In genomic region chrX:144652196-144652595, GRCm38 (mm10) we compare ENCODE assay signal across 28 mouse cellular contexts. TPM values are rescaled to one million over a fixed set of nuclear protein-coding genes. Genes with fewer than 3 reads are reported as not detected.
"Had no signal": no experiment of that assay in that cellular context is flagged by ENCODE, and none has a peak within 500 bp of the region (broad histone marks: within the 10 kb centered on the region; RNA-seq: fewer than 3 reads in every experiment).

No protein-coding gene starts in this region.

- ATAC-seq: hindbrain, postnatal 0 days; intestine, embryonic 16.5 days had no signal

- H3K27ac ChIP-seq: heart, adult 2 months; heart, embryonic 13.5 days; heart, embryonic 15.5 days; hindbrain, embryonic 13.5 days; hindbrain, embryonic 15.5 days; hindbrain, postnatal 0 days; limb, embryonic 13.5 days; limb, embryonic 15.5 days; liver, embryonic 13.5 days; liver, embryonic 15.5 days had no signal

- H3K4me1 ChIP-seq: heart, embryonic 13.5 days; heart, embryonic 15.5 days; hindbrain, embryonic 13.5 days; hindbrain, embryonic 15.5 days; limb, embryonic 13.5 days; limb, embryonic 15.5 days; liver, embryonic 13.5 days; liver, embryonic 15.5 days had no signal

- H3K36me3 ChIP-seq: heart, embryonic 13.5 days; heart, embryonic 15.5 days; hindbrain, embryonic 13.5 days; hindbrain, embryonic 15.5 days; limb, embryonic 13.5 days; limb, embryonic 15.5 days; liver, embryonic 13.5 days; liver, embryonic 15.5 days had no signal

- H3K4me2 ChIP-seq: heart, embryonic 11.5 days; heart, embryonic 13.5 days; heart, embryonic 15.5 days; hindbrain, embryonic 13.5 days; hindbrain, embryonic 15.5 days; limb, embryonic 13.5 days; limb, embryonic 15.5 days; liver, embryonic 13.5 days; liver, embryonic 15.5 days had no signal

- DNase-seq: gastrocnemius, postnatal 14 days; gastrocnemius, postnatal 36 days; heart, adult 11 months; heart, adult 2 months; heart, postnatal 14 days; heart, postnatal 36 days; kidney, adult 11 months; kidney, adult 8-10 months; kidney, postnatal 10 days; layer of hippocampus, adult 9-11 months; layer of hippocampus, postnatal 36 days; left cerebral cortex, postnatal 4 days; liver, embryonic 13.5 days had no signal

- H3K9ac ChIP-seq: heart, embryonic 13.5 days; heart, embryonic 15.5 days; hindbrain, embryonic 13.5 days; hindbrain, embryonic 15.5 days; limb, embryonic 13.5 days; limb, embryonic 15.5 days; liver, embryonic 13.5 days; liver, embryonic 15.5 days had no signal

- H3K9me3 ChIP-seq: heart, embryonic 13.5 days; heart, embryonic 15.5 days; hindbrain, embryonic 13.5 days; hindbrain, embryonic 15.5 days; limb, embryonic 13.5 days; limb, embryonic 15.5 days; liver, embryonic 13.5 days; liver, embryonic 15.5 days had no signal

- H3K4me3 ChIP-seq: heart, adult 2 months; heart, embryonic 13.5 days; heart, embryonic 15.5 days; hindbrain, embryonic 13.5 days; hindbrain, embryonic 15.5 days; limb, embryonic 13.5 days; limb, embryonic 15.5 days; liver, embryonic 13.5 days; liver, embryonic 15.5 days had no signal

- H3K27me3 ChIP-seq: heart, embryonic 13.5 days; heart, embryonic 15.5 days; hindbrain, embryonic 13.5 days; hindbrain, embryonic 15.5 days; limb, embryonic 13.5 days; liver, embryonic 13.5 days; liver, embryonic 15.5 days had no signal

RNA-seq across cellular contexts. Expression of gene Trpc5, which starts 35.8 kb away (rescaled TPM):
- total RNA-seq: gastrocnemius, adult 18-20 months; gastrocnemius, postnatal 36 days; heart, adult 2 months; heart, postnatal 14 days; heart, postnatal 36 days; hematopoietic stem cell, adult 5-6 weeks had no signal
- polyA plus RNA-seq: heart, adult 2 months; heart, postnatal 0 days; kidney, embryonic 16.5 days; large intestine, adult 2 months had no signal

RNA-seq across cellular contexts. Expression of gene Rtl4, which starts 36.5 kb away (rescaled TPM):
- total RNA-seq: gastrocnemius, postnatal 36 days; heart, adult 2 months; heart, postnatal 14 days; heart, postnatal 36 days; hematopoietic stem cell, adult 5-6 weeks had no signal
- polyA plus RNA-seq: heart, adult 2 months; large intestine, adult 2 months had no signal
